Mouse (Mus musculus): Measurements from ENCODE around the gene Zar1l. TPM values are rescaled to one million over a fixed set of nuclear protein-coding genes. Genes with fewer than 3 reads are reported as not detected.
"Not testable (repeated sequence)": the region's sequence is repeated elsewhere in the genome, so short reads cannot be mapped to it uniquely, and the experiment has no call there.

The Zar1l gene
- polyA plus RNA-seq, 1 experiment: not detected

- H3K27ac ChIP-seq (ENCODE audit: control insufficient read depth, insufficient read depth, low read depth, low read length, poor library complexity): no peak overlapping the region
- H3K4me3 ChIP-seq (replicated peaks; ENCODE audit: control insufficient read depth, low read depth, low read length): no peak overlapping the region
- 62% methylated on average over 6 of the region's 6 CpGs for WGBS
- no peak for TF ChIP-seq CTCF (IDR thresholded peaks at IDR 0.05; ENCODE audit: control insufficient read depth, insufficient read depth, low read length)
- TF ChIP-seq POLR2A (IDR thresholded peaks at IDR 0.05; ENCODE audit: borderline replicate concordance, control insufficient read depth, low read depth, low read length): no peak
- H3K4me1 ChIP-seq (ENCODE audit: control insufficient read depth, insufficient read depth, low read length): no peaks in the 10 kb centered on the region
These were observed 7.3 kb downstream of the Zar1l start for GRCm38 (mm10) chr5:150510451-150511225.

DNA sequence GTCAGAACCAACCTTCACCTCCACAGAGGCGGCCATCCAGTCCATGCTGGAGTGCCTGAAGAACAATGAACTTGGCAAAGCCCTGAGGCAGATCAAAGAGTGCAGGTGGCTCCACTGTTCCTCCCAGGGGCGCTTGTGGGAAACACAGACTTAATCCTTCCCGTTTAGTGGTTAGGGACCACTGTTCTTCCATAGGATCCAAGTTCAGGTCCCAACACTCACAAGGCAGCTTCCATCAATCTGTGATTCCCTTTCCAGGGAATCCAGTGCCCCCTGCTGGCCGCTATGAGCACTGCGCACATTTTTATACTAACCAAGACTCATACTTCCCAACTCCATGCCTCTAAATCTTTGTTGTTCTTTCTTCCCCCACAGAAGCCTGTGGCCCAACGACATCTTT, 22.2 kb downstream of the Zar1l start:
- Histone ChIP-seq H3K4me3 (replicated peaks; ENCODE audit: control insufficient read depth, low read depth, low read length) (no peak overlapping the region), H3K4me1 (ENCODE audit: control insufficient read depth, insufficient read depth, low read length) (no peaks in the 10 kb centered on the region), H3K27ac (ENCODE audit: control insufficient read depth, insufficient read depth, low read depth, low read length, poor library complexity) (no peak overlapping the region)
- TF ChIP-seq CTCF (IDR thresholded peaks at IDR 0.05; ENCODE audit: control insufficient read depth, insufficient read depth, low read length) (peak; percentile 77), POLR2A (IDR thresholded peaks at IDR 0.05; ENCODE audit: borderline replicate concordance, control insufficient read depth, low read depth, low read length) (no peak)
- WGBS: 63% methylated on average over 6 of the region's 6 CpGs

- H3K4me1 ChIP-seq (ENCODE audit: control insufficient read depth, insufficient read depth, low read length); H3K27ac ChIP-seq (ENCODE audit: control insufficient read depth, insufficient read depth, low read depth, low read length, poor library complexity); H3K4me3 ChIP-seq (replicated peaks; ENCODE audit: control insufficient read depth, low read depth, low read length): not testable (repeated sequence)
- 76% methylated on average over 4 of the region's 4 CpGs for WGBS
These were observed 26.3 kb downstream of the Zar1l start for GRCm38 (mm10) chr5:150491573-150492173.

- 75% methylated on average over 8 of the region's 8 CpGs for WGBS
- no peak overlapping the region for H3K4me3 ChIP-seq (replicated peaks; ENCODE audit: control insufficient read depth, low read depth, low read length)
- no peak overlapping the region for H3K27ac ChIP-seq (ENCODE audit: control insufficient read depth, insufficient read depth, low read depth, low read length, poor library complexity)
- no peaks in the 10 kb centered on the region for H3K4me1 ChIP-seq (ENCODE audit: control insufficient read depth, insufficient read depth, low read length)
- TF ChIP-seq CTCF (IDR thresholded peaks at IDR 0.05; ENCODE audit: control insufficient read depth, insufficient read depth, low read length) (no peak), POLR2A (IDR thresholded peaks at IDR 0.05; ENCODE audit: borderline replicate concordance, control insufficient read depth, low read depth, low read length) (no peak)
These were observed 27.1 kb downstream of the Zar1l start for GRCm38 (mm10) chr5:150490821-150491220.

DNA sequence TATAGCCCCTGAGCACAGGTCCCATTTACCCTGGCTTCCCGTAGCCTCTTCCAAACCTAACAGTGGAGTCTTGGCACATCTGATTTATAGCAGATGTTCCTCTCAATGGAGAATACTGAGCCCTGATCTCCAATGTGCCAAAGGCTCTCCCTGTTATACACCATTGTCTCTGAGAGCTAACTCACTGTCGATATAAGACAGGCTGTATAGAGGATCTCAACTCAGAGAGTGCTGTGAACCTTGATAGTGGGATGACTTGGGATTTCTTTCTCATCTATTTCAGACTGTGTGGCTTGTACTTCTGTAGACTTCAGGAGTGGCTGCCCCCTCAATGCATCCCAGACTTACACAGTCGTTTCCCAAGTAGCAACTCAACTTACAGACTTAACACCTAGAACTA, 27.7 kb downstream of the Zar1l start:
- no peaks in the 10 kb centered on the region for H3K4me1 ChIP-seq (ENCODE audit: control insufficient read depth, insufficient read depth, low read length)
- H3K4me3 ChIP-seq (replicated peaks; ENCODE audit: control insufficient read depth, low read depth, low read length): no peak overlapping the region
- 81% methylated on average over 3 of the region's 3 CpGs for WGBS
- H3K27ac ChIP-seq (ENCODE audit: control insufficient read depth, insufficient read depth, low read depth, low read length, poor library complexity): no peak overlapping the region
- TF ChIP-seq CTCF (IDR thresholded peaks at IDR 0.05; ENCODE audit: control insufficient read depth, insufficient read depth, low read length): no peak
- no peak for TF ChIP-seq POLR2A (IDR thresholded peaks at IDR 0.05; ENCODE audit: borderline replicate concordance, control insufficient read depth, low read depth, low read length)

DNA sequence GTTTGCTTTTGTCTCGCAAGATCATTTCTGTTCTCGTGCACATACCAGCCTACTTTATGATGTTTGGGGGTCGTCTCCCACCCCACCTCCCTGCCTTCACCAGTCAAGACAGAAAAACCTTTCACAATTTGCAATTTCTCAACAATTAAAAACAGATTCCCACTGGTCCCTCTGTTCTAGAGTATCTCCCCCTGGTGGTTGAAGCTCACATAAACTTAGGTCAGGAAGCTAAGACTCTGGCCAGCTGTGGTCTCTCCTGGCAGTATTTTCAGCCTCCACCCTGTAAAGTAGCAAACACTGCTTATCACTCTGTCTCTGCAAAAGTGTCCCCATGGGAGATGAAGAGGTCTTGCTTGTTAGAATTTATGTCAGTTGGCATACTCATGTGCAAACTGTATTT, 32.8 kb downstream of the Zar1l start:
- H3K27ac ChIP-seq (ENCODE audit: control insufficient read depth, insufficient read depth, low read depth, low read length, poor library complexity): no peak overlapping the region
- TF ChIP-seq CTCF (IDR thresholded peaks at IDR 0.05; ENCODE audit: control insufficient read depth, insufficient read depth, low read length) (no peak), POLR2A (IDR thresholded peaks at IDR 0.05; ENCODE audit: borderline replicate concordance, control insufficient read depth, low read depth, low read length) (no peak)
- H3K4me1 ChIP-seq (ENCODE audit: control insufficient read depth, insufficient read depth, low read length): no peaks in the 10 kb centered on the region
- no peak overlapping the region for H3K4me3 ChIP-seq (replicated peaks; ENCODE audit: control insufficient read depth, low read depth, low read length)
- 60% methylated on average over 3 of the region's 3 CpGs for WGBS

- H3K27ac ChIP-seq (ENCODE audit: control insufficient read depth, insufficient read depth, low read depth, low read length, poor library complexity): no peak overlapping the region
- no peaks in the 10 kb centered on the region for H3K4me1 ChIP-seq (ENCODE audit: control insufficient read depth, insufficient read depth, low read length)
- no peak overlapping the region for H3K4me3 ChIP-seq (replicated peaks; ENCODE audit: control insufficient read depth, low read depth, low read length)
- TF ChIP-seq CTCF (IDR thresholded peaks at IDR 0.05; ENCODE audit: control insufficient read depth, insufficient read depth, low read length) (no peak), POLR2A (IDR thresholded peaks at IDR 0.05; ENCODE audit: borderline replicate concordance, control insufficient read depth, low read depth, low read length) (no peak)
- WGBS: 32% methylated on average over 4 of the region's 4 CpGs
These were observed 39.4 kb downstream of the Zar1l start for GRCm38 (mm10) chr5:150478612-150479011.

DNA sequence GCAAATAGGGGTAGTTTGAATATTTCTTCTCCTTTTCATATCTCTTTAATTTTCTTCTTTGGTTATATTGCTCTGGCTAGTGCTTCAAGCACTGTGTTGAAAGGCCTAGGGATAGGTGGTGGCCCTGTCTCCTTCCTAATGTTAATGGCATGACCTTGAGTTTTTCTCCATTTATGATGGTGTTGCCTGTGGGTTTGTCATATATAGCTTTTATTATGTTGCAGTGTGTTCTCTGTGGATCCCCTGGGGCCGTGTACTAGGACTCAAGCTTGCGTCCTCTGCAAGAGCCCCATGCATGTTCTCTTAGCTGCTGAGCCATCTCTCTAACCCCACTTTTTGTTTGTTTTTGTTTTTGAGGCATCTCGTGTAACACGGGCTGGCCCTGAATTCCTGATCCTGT, 40.6 kb downstream of the Zar1l start:
- TF ChIP-seq POLR2A (IDR thresholded peaks at IDR 0.05; ENCODE audit: borderline replicate concordance, control insufficient read depth, low read depth, low read length): no peak
- H3K4me1 ChIP-seq (ENCODE audit: control insufficient read depth, insufficient read depth, low read length): no peaks in the 10 kb centered on the region
- 82% methylated on average over 4 of the region's 4 CpGs for WGBS
- H3K4me3 ChIP-seq (replicated peaks; ENCODE audit: control insufficient read depth, low read depth, low read length): no peak overlapping the region
- no peak overlapping the region for H3K27ac ChIP-seq (ENCODE audit: control insufficient read depth, insufficient read depth, low read depth, low read length, poor library complexity)

DNA sequence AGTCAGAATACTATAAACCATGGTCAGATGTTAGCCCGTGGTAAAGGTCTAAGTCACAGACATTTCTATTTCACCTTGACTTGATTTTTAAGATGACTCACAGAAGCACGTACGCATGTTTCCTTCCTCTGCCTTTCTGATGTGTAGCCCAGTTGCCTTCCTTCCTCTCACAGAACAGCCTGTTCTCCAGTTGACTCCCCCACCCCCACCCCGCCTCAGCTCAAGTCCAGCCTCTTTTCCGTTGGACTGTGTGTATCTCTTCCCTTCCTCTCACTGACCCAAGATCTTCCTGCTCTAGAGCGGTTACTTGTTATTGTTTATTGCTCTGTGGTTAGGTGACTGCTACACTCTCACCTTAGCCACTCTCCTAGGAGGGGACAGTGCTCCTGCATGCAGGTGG, 49.5 kb downstream of the Zar1l start:
- no peak for TF ChIP-seq POLR2A (IDR thresholded peaks at IDR 0.05; ENCODE audit: borderline replicate concordance, control insufficient read depth, low read depth, low read length)
- TF ChIP-seq CTCF (IDR thresholded peaks at IDR 0.05; ENCODE audit: control insufficient read depth, insufficient read depth, low read length): no peak
- no peak overlapping the region for H3K4me3 ChIP-seq (replicated peaks; ENCODE audit: control insufficient read depth, low read depth, low read length)
- no peaks in the 10 kb centered on the region; the same call in 1 of the 2 replicates for H3K4me1 ChIP-seq (ENCODE audit: control insufficient read depth, insufficient read depth, low read length)
- 4% methylated on average over 6 of the region's 6 CpGs for WGBS
- H3K27ac ChIP-seq (ENCODE audit: control insufficient read depth, insufficient read depth, low read depth, low read length, poor library complexity): no peak overlapping the region

Data from bone marrow, adult 2 months (tissue).